Mouse (Mus musculus): ENCODE data around the gene Lsg1.

Lsg1 gene

DNA sequence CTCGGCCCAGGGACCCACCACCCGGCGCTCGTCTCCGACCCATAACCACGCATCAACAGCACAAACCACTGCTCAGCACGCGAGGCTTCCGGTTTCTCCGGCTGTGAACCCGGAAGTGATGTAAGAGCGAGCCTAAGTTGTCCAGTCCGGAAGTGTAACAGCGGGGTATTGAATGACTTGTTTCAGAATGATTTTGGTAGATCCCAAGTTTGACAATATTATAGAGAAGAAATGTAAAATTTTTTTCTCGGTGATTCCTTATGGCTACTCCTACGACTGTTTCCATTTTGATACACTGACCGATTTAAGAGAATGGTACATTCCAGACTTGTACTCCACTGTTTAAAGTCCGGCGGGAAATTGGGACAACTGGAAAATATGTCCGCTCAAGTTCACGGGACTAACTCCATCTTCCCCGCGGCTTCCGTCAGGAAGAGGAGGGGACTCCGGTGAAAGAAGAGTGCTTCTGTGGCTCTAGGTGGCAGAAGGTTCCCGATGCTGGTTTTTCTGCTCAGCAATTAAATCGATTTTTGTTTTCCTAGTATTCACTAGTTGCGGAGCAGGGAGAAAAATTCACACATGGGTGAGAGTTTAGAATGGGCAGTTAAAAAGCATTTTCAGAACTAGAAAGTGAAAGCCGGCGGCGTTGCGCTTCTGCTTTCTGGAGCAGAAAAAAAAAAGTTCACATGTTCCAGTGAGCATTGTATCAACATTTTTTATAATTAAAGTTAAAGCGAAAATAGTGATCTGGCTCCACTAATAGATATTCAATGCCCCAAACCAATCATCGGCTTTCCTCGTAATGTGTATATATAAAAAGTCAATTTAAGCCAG is at the start of gene Lsg1:
Gene Lsg1 (minus strand): TSS at position 99 of the 834 bp plus-strand sequence.
- peak; percentile 76 to 85 for DNase-seq (ENCODE audit: low spot score in 2 of 2)

DNA sequence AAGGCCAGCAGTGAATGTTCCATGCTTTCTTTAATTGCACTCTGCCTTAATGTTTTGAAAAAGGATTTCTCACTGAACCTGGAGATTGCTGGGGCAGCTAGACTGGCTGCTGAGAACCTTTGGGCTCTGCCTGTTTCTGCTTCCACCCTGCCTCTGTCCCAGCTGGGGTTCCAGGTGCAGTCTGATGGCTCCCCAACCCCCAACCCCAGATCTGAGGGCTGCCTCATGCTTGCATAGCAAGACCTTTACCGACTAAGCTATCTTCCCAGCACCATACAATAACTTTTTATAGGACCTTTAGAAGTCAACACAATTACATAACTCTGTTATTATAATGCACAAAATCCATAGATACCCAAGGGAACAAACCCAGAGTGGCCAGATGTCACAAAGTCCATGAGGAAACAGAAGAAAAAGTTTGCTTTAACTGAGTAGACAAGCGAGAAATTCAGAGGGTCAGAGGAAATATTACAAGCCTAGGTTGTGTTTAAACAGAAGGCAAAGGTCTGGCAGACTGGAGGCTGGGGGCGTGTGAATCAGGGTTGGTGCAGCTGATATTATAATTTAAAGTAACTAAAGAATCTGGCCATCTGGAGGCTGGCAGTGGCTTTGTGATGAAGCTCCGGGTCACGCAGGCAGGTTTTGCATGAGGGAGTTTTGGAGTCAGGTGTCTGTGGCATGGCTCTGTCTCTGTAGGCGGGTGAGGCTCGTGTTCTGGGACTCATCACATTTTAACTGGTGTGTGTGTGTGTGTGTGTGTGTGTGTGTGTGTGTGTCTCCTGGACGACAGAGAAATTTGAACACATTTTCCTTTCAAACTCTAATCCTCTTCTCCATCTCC is 46.7 kb upstream of the Lsg1 start:
- no peak for DNase-seq (ENCODE audit: low spot score in 2 of 2)

DNA sequence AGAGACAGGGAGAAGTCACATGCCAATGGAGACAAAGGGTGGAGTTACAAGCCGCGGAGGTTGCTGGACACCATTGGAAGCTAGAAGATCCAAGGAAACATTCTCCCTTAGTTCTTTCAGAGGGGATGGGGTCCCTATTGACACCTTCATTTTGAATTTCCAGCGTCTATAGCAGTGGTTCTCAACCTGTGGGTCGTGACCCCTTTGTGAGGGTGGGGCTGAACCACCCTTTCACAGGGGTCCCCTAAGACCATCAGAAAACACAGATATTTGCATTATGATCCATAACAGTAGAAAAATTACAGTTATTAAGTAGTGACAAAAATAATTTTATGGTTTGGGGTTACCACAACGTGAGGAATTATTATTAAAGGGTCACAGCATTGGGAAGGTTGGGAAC is 42.1 kb upstream of the Lsg1 start:
- no peak for DNase-seq (ENCODE audit: low spot score in 2 of 2)

DNA sequence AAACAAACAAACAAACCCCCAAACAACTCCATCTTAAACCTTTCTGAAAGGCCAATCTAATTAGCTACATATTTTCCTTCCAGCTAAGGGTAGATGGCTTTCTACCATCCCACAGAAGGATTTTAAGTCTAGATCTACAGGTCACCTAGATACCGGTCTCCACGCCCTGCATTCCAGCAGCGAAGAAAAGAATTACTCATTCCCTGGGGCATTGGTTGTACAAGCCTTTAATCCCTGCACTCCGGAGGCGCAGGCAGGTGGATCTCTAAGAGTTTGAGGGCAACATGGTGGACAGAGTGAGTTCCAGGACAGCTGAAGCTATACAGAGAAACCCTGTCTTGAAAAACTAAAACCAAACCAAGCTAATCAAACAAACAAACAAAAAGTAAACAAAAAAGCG is 41.0 kb upstream of the Lsg1 start:
- DNase-seq (ENCODE audit: low spot score in 2 of 2) = no peak

DNA sequence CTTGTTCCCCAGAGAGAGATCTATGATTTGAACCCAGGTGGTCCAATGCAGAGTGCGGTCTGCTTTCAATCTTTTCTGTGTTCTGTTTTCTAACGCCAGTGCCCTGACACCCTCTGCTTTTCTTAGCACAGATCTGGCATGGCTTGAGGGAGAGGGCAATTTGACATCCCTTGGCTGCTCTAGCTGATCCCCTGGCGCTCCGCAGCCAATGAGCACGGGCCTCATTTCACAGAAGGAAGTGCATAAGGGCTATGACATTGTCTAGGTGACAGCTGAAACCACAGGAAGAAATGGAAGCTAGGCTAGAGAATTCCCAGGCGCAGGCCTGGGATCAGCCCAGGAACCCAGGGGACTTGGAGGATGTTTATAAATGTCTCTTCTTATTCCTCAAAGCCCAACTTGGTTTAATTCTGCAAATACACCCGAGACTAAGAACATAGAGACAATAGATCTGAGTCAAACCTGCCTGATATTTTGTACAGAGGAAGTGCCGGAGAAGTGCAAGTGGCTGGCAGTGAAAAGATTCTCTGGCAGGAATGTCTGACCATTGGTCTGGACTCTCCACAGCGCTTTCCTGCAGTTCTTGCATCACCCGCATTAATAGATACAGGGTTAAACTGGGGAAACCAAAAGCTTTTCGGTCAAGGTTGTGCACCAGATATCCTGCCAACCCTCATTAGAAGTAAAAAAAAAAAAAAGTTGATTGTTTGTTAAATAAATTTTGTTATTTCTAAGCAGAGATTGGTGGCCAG is 40.4 kb upstream of the Lsg1 start:
- DNase-seq (ENCODE audit: low spot score in 2 of 2) = no peak

DNA sequence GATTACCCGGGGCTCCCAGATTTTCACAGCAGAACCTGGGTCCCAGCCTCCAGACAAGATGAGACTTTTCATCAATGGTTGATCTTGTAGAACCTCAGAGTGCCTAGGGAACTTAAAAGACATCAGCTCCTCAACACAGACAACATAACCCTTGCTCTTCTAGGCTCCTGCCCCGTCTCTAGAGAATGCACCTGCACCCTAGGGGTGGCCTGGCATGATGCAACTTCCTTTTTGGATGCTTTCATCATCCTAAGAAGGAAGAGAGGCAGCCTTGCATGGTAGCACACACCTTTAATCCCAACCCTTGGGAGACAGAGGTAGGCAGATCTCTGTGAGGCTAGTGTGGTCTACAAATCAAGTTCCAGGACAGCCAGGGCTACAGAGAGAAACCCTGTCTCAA is 37.2 kb upstream of the Lsg1 start:
- DNase-seq (ENCODE audit: low spot score in 2 of 2) = no peak

DNA sequence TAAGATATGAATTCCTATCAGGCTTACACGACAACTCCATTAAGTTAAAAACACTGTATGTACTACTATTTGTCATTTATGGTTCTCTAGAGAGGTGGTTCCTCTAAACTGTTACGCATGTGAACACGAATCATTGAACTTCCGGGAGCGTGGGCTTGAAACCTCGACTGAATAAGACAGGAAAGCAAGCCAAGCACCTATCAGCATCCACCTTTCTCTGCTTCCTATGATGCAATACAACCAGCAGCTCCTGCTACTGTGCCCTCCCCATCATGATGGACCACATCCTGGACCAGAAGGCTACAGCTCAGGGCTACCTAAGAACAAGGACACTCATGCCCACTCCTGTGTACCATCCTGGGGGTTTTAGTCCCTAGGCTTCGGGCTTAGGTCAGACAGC is 36.3 kb upstream of the Lsg1 start:
- DNase-seq (ENCODE audit: low spot score in 2 of 2) = no peak

DNA sequence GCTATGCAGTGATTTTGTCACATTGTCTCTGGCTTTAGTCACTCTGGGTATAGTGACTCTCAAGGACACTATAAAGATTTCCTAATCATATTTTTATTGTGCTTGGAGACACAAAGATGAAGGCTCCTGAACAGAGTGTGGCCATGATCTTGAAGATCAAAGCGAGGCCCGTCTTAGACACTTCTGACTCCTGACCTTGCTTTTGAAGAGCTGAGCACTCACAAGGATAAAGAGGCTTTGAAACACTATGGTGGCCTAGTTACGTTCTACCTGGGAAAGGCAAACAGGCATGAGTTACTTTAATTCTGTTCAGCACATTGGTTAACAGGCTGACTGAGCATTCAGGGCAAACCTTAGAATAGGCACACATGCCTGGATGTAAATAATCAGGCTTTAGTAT is 28.9 kb upstream of the Lsg1 start:
- no peak for DNase-seq (ENCODE audit: low spot score in 2 of 2)

DNA sequence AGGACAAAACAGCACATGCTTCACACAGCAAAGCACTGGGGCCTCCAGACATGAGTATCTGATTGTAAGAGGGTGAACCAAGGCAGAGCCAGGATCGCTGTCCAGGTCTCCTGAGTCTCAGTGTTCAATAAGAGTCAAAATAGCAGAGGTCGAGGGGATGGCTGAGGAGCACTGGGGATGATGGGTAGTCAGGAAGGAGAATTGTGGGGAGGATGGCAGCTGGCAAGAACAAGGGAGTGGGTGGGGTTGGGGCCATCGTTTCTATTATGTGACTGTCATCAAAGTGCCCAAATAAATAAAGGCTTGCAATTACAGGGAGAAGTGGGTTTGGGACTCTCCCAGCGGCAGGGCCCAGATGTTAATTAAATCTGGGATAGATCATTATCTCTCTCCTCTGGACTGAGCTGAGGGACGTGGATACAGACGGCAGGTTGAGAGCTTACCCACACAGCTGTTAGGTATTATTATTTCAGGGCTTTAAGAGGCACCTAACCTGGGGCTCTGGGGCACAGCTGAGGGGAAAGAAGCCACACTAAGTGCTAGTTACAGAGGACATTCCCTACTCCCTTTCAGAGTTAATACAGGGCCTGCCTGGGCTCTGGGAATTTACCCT is 27.4 kb upstream of the Lsg1 start:
- DNase-seq (ENCODE audit: low spot score in 2 of 2) = no peak

DNA sequence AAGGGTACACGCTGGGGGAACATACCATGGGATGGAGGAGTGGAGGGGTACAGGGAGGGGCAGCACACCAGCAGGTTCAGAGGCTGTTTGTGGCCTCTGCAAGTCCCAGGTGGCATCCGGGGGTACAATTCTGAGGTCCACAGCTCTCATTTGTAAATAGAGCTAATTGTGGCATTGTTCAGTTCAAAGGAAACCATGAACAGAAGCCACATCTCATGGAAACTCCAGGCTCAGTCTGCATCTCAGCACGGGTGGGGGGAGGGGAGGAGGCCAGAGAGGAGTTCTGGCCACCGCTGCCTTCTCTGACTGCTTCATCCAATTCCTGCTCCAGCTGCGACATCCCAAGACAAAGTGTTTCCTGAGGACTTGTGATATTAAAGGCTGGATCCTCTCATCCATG is 26.7 kb upstream of the Lsg1 start:
- DNase-seq (ENCODE audit: low spot score in 2 of 2) = no peak

DNA sequence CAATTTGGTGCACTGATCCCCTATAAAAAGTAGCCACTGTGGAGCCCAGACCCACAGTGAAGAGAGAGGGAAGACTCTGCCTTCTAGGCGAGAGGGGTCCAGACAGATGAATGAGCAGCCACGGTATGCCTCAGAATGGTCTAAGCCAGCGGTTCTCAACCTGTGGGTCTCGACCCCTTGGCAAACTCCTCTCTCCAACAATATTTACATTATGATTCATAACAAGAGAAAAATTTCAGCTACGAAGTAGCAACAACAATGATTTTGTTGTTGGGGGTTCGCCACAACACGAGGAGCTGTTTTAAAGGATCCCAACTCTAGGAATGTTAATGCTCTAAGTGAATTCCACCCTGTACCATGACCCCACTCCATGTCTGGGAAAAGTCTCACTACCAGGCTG is 25.7 kb upstream of the Lsg1 start:
- no peak for DNase-seq (ENCODE audit: low spot score in 2 of 2)

DNA sequence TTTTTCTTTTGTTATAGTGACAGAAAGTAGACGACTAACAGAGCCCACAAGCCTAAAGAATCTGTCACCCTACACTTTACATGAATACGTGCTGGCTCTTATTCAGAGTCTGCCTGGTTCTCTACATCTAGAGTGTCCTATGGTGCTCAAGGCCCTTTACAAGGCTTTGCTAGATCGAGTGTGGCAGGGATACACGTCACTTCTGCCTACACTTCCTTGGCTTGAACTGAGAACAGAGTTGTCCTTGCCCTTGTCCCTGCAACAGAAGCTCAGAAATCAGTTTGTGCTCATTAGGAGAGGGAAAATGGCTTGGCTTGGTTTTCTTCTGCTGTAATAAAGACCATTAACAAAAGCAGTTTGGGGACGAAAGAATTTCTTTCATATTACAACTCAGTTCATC is 23.9 kb upstream of the Lsg1 start:
- DNase-seq (ENCODE audit: low spot score in 2 of 2) = no peak

DNA sequence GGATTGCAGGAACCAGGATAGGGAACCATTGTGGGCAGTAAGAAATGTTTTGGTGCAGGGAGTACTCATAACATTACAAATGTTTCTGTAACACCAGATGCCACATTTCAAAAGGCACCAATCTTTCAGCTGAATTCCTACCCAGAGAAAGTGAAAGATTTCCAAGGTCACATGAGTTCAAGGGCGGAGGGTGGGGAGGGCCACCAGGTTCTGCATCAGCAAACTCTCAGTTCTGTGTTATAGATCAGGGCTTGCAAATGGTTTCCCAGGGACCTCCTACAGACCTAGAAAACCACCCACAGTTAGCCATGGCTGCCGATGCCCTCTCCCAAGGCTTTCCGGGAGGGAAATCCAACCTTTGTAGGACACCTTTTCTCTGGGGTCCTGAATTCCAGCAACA is 20.5 kb upstream of the Lsg1 start:
- no peak for DNase-seq (ENCODE audit: low spot score in 2 of 2)

DNA sequence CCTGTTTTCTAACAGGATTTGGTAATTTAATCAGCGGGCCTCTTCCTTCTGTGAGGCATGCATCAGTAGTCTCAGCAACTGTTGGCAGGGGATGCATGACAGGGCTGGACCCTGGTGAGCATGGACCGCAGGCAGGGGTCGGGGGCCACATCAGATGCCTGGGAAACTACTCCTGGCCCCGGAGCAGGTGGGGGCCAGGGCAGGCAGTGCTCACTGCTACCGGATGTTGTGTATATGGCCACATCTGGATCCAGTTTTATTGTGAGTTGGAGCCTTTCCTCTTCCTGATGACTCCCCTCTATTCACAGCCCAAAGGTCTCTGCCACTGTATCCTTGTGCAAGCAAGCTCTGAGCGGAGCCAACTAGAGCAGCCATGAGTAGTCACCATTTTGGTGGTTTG is 18.1 kb upstream of the Lsg1 start:
- no peak for DNase-seq (ENCODE audit: low spot score in 2 of 2)

DNA sequence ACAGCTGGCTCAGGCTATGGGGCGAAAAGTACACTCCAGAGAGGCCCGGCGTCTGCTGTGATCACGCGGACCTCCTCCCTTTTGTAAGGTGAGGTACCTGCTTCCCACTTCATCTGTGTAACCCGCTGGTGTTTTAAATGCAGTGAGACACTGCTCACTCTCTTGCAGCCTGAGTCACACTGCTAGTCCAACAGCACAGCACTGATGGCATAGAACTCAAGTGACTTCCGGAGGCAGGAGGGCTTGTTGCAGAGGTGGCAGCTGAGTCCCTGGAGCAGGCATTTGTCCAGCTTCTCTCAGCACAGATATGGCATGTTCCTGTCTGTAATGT is 17.4 kb upstream of the Lsg1 start:
- DNase-seq (ENCODE audit: low spot score in 2 of 2) = no peak

DNA sequence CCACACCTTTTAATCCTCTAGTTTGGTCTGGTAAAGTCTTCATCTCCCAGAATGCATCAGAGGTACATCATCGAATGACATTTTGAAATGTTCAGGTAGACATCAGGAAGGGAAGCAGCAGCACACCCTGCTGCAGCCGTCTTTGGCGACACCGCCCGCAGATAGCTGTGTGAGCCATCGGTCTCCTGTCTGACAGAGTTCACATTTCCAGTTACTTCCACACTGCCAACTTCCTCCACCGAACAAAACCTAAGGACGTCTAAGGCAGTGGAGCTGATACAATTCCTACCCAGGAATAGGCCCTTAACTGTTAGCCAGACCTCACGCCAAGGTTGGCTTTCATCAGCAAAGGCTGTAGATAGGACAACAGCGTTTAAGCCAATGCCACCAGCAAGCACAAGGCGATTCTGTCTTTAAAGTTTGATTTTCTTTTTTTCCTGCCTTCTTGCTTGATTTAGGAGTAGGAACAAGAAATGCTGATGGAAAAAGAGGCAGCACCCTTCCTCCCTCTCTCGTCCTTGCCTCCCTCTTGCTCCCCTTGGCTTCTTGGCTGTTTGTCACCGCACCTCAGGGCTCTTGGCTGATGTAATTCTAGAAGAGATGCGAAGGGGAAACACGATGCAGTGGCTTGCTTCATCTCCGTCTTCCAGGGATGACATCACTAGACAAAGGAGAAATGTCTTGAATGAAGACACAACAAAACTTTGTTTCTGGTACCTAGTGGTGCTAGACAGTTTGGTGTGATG is 16.8 kb upstream of the Lsg1 start:
- no peak for DNase-seq (ENCODE audit: low spot score in 2 of 2)

DNA sequence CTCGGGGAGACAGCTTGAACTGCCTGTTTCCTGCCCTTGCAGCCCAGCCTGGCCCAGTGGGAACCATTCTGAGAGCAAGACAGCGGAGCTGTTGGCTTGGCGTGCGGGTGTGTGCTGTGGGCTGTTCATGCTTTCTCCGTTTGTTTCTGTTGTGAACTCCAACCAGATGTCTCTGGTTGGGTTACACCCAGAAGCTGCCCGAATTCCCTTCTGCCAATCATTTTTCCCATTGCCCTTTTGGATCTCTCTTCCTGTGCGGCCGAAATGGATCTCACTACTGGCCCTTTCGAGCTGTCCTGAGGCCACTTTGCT is 16.1 kb upstream of the Lsg1 start:
- no peak for DNase-seq (ENCODE audit: low spot score in 2 of 2)

DNA sequence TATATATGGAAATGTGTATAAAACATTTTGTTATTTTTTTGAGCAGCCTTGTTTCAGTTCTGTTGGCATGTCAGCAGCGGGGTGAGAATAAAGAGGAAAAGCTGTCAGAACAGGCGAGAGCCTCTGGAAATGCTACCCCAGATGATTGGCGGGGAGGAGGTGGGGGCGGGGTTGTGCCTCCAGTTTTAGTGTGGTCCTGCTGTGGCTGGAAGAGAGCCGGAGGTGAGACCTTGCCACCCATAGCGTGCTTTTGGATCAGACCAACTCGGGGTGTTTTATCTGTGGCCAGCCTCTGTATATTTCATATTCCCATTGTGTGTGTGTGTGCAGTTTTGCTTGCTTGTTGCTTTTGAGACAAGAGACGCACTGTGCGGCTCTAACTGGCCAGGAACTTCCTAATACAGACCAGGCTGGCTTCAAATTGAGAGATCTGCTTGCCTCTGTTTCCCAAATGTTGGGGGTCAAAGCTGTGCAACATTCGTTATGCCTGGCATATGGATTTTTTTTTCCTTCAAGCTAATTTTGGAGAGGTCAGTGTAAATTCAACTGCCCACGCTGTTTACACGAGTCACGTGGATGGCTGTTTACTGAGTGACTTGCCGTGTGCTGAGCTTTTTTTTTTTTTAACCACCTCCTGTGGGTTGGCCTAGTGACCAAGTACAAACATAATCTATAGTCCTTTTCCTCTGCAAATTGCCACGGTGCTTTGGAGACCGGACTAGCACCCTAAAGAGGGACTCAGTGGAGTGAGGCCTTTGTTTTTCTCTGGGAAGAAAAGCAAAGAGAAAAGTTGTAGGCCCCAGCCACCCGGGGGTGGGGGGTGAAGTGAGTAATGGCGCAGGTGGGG is 15.5 kb upstream of the Lsg1 start:
- DNase-seq (ENCODE audit: low spot score in 2 of 2) = no peak

DNA sequence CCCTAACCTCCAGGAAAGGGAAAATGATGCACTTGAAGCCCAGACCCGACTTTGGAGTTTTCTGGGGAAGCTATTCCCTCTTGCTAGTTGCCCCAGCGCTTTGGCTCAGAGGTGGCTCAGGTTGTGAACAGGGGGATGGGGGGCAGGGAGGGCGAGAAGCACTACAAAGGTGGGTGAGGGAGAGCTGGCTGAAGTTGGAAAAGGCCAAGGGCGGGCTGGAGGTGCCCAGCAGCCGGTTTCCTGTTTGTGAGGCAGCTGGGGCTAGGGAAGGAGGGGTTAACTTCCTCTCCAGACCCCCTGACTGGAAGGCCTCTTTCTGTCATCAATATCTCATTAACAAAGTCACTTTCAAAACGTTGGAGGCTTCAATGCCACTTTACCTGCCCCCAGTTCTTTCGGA is 14.6 kb upstream of the Lsg1 start:
- DNase-seq (ENCODE audit: low spot score in 2 of 2) = no peak

DNA sequence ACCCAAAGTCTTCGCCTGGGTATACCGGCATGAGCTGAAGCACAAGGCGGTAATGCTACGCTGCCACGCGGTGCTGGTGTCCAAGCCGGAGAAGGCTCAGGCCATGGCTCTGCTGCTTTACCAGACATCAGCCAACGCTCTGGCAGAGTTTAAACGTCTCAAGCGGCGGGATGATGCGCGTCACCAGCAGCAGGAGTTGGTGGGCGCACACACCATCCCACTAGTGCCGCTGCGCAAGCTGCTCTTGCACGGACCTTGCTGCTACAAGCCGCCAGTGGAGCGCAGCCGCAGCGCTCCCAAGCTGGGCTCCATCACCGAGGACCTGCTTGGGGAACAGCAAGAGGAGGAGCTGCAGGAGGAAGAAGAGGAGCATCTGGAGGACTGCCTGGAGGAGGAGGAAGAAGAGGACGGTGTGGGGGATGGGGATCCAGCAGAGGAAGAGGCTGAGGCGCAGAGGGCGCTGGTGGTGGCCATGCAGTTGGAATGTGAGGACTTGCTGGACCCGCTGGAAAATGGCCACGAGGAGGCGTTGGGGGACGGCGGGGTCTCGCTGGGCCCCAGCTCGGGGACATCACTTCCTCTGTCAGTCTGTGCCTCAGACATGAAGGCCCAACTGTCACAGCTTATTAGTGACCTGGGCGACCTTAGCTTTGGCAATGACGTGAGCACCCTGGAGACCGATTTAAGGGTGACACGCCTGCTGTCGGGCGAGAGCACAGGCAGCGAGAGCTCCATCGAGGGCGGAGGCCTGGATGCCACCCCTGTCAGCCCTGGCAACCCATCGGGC is 13.8 kb upstream of the Lsg1 start:
- peak; percentile 33 to 46 for DNase-seq (ENCODE audit: low spot score in 2 of 2)
